Mouse (Mus musculus) thymus, adult 18-20 months (tissue): Measurements from ENCODE around the gene Cabp4.

Experiments used
- DNase-seq, 2 experiments: peaks; one replicate each; pipeline ENCODE4 v3.0.0; 2022; ENCODE audit warnings: mixed read lengths in 2 of 2

Gene Cabp4

DNA sequence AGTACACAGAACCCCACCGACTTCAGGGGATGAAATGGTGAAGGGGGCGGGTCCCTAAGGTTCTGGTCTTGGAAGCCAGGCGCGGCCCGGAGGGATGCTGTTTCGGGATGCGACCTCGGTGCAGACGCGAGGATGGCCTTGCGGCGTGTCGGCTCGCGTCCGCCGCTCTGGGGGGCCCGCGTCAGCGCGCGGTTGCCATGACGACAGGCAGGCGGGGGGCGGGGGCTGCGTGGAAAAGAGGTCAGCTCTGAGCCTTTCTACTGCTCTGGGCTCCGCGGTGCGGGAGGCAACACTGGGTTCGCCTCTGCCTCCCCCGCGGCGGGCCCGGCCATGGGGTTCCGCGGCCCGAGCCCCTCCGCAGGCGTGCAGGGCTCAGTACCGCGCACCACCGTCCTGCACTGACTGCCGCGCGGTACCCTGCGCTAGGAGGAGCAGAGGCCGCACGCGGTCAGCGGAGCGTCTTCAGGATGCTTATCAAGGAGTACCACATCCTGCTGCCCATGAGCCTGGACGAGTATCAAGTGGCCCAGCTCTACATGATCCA is 43.0 kb downstream of the Cabp4 start:
- no peak for DNase-seq

DNA sequence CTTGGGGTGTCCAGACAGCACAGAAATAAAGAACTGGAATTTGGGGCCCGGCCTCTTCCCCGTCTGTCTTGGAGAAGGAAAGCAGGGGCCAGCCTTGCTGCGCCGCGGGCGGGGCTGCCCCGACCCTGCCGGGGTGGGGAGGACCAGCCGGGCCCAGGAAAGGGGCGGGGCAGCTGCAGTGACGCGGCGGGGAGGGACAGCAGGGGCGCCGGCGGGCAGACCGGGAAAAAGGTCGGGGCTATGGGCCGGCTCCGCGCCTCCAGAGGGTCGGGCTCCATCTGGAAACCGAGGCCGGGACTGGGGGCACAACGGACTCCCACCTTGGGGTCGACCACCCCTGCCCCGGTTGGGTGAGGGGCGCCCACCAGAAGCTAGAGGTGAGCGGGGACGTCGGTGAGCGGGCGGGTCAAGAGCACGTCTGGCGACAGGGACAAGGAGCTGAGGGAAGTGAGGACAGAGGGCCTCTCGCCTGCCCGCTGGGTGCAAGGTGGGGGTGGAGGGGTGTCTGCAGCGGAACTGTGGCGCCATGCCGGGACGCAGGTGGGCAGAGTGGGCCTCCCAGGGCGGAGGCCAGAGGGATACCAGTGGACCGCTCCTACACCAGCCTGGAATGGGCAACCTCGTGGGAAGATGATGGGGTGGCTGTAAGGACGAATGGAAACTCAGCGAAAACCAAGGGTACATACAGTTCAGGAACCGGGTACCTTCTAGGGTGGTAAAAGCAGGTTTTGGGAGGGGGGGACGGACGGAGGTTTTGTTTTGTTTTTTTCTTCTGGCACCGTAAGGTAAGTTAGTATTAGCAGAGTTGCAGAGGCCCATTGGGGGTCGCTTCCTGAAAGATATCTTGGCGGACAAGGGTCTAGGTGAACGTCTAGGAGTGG is 43.8 kb downstream of the Cabp4 start, which contains the start of gene Pitpnm1:
TSS of gene Pitpnm1 (plus strand) at position 162 of the 881 bp plus-strand sequence.
- DNase-seq: peak; percentile 67 to 75

DNA sequence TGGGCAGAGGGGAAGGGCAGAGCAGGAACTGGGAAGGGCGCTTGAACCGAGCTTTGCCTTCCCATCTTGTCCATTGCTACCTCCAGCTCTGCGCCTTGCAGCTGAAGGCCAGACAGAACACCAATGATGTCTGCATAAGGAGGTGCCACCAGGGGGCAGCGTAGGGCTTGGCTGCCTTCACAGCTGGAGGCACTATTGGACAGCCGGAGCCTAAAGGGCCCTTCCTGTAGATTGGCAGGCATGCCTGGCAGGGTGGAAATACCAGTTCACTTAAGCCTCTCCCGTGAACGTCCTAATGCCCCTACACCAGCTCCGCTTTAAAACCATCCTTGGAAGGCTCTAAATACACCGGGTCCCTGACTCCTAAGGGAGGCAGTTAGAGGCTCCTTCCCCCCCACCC is 44.8 kb downstream of the Cabp4 start:
- peak; percentile 83 to 86 for DNase-seq

DNA sequence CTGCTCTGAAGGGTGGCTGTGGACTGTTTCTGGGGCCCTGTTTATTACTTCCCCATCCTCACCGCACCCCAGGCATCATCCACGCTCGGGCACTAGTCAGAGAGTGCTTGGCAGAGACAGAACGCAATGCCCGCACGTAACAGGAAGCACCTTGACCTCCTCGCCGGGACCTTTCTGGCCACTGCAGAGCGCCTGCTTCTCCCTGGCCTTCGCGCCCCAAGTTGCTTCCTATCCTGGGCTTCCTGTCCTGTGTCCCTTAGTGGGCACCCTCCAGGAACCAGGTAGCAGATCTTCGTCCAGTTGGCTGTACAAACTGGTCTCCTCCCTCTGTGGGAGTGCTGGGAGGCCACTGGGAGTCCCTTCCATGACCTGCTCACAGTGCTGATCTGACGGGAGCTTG is 45.4 kb downstream of the Cabp4 start:
- no peak for DNase-seq

DNA sequence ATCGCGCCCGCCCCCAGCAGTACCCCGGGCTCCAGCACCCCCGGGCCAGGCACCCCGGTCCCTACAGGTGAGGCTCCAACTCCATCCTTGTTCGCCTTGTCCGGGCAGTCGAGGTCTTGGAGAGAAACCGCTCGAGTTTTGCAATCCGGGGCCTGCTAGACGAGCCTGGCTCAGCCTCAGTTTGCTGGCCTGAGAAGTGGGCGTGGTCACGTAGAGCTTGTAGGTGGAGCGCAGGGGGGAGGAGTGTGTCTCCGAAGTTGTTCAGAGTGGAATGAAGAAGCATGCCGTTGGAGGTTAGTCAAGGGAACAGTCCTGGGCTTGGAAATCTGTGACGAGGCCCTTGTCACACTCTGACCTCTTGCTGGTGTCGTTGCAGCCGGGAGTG is 46.4 kb downstream of the Cabp4 start:
- DNase-seq: no peak

DNA sequence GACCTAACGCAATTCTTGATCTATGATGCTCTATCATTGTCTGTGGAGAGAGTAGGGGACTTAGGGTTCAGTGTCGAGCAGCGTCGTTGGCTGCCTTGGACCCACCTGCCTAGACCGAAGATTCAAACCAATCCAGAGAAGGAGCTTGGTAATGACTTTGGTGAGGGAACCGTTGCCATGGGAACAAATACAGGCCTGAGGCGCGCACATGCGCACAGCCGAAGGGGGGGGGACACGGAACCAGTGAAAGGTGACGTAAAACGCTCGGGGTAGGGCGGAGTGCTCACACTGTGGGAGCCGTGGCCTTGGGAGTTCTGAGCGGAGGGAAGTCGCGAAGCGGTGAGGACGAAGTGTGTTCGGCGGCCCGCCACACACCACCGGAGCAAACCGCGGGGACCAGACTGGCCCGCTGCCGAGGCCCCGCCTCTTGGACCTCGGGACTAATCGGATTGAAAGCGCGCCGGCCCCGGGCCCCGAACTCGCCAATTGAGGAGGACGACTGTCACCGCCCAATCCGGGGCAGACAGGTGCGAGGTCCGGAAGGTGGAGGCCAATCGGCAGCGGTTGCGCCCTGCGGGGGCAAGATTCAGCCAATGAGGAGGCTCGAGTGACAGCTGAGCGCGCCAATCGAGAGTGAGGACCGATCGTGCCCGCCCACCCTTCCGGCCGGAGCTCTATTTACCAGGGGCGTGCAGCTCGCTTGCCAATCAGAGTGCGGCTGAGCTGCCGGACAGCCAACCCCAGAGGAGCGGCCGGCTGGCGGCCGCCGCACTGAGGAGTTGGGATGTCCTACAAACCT is 47.0 kb downstream of the Cabp4 start, which contains the start of gene Cdk2ap2:
TSS of gene Cdk2ap2 (plus strand) at position 541 of the 799 bp plus-strand sequence.
- DNase-seq: peak; percentile 98 to 99

DNA sequence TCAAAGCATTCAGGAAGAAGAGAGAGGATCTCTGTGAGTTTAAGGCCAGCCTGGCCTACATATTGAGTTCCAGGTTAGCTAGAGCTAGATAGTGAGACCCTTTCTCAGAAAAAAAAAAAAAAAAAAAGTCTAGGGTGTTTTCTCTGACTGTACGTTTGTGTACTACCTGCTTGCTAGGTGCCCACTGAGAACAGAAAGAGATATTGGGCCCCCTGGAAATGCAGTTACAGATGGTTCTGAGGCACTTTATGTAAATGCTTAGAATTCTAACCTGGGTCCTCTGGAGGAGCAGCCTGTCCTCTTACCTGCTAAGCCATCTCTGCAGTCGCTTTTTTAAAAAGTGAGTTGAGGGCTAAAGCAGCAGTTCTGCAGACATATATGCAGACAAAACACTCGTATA is 48.0 kb downstream of the Cabp4 start:
- DNase-seq: no peak

DNA sequence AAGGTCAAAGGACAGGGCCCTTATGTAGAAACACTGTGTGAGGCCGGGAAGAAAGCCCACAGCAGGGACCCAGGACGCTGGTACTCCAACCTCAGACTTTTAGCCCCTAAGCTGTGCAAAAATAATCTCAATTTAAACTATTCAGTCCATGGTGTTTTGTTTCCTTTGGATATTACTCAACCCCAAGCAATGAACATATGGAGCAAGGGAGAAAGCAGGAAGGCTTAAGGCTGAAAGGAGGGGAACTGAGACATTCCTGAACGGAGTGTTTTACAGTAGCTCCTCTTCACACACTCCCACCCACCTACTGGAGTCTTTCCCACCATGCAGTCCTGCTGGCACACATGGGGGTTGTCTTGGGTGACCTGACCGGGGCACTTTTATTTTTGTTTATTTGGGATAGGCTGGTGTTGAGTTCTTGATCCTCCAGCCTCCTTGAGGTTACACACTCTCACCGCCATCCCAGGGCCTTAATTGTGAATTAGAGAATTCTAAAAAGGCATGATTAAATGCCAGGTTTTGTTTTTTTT is 49.0 kb downstream of the Cabp4 start:
- no peak for DNase-seq

DNA sequence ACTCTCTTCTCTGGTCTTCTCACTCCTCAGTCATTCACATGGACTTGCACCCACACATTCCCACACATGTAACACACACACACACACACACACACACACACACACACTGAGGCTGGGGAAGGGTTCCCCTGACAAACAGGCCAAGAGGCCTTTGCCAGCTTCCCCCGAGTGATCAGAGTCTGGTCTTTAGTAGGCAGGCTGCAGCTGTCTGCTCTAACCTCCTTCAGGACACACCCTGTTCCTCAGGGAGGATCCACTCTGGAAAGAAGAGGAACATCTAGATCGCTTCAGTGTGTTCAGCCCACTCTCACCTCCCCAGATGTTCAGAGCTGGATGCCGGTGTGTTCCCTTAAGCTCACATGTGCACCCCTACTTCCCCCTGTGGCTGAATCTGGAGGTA is 49.5 kb downstream of the Cabp4 start:
- DNase-seq: no peak

DNA sequence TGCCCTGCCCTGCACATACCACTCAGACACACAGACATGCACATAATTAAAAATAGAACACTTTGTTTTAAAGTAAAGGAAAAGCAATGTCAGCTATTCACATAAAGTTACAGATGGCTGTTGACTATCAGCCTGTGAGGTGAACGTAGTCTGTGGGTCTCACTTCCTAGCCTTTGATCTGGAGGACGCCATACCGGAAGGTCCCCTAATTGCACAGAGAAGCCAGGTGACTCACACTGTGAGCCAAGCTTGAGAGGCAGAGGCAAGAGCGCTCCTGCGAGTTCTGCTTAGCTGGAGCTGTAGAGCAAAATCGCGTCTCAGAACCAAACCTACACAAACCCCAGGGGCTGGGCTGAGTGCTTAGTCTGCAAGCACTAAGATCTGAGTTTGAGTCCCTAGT is 50.1 kb downstream of the Cabp4 start:
- DNase-seq: no peak

DNA sequence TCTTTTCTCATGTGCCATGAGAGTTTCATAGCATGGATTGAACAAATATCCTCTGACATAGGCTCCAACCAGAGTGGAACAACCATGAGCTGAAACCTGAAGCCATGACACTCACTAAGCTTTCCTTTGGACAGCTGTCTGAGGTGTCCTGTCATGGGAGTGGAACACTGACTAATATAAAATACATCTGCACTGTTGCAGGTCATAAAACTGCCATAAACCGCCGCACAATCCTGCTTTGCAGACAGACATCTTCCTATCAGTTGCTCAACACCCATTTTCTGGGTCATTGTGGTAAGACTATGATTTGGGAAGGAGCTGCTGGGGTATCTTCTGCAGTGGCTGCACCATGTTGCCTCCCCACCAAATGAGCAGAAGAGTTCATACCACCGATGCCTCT is 51.1 kb downstream of the Cabp4 start:
- DNase-seq: no peak

DNA sequence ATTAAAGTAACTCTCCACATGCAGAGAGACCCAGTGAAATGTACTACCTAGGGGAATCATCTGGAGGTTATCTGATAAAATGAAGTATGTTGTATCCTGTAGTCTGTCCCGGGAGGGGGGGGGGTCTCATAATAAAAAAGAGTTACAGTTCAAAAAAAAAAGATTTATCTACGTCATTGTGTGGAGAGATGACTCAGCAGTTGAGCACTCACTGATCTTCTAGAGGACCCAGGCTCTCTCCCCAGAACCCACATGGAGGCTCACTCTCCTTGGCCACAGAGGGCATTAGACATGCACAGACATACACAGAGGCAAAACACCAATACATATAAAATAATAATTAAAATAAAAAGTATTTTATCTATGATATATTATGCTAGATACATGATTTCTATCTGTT is 52.5 kb downstream of the Cabp4 start:
- DNase-seq: no peak

DNA sequence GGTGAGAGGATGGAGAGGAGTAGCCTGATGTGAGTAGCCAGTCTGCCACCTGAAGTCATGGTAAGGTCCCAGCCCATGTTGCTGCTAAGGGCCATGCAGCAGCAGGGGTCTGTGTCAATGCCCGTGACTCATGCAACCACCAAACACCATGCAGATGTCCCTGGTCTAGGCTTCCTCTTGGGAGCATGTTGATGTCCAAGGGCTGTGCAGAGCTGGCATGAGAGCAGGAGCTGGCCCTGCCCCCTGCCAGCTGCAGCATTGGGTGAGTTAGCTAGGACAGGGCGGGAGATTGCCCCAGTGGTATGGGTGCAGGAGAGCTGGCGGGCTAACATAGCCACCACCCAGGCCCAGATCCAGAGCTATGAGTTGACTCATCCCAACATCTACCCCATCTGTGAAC is 53.4 kb downstream of the Cabp4 start:
- no peak for DNase-seq

DNA sequence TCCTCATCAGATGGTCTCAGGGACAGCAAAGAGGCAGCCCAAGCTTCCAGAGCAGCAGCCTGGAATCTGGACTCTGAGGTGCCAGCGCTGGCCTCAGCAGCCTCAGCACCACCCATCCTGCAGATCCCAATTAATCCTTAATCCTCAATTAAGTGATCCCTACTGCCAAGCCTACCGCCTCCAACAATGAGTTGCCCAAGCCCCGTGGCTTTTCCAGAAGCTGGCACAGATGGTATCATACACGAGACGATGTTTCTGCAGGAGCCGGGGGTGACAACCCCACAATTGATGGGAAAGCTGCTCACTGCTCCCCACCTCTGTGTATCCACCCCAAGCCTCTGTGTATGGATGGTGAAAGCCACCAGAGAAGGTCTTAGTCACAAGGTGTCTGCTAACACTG is 54.7 kb downstream of the Cabp4 start:
- no peak for DNase-seq

DNA sequence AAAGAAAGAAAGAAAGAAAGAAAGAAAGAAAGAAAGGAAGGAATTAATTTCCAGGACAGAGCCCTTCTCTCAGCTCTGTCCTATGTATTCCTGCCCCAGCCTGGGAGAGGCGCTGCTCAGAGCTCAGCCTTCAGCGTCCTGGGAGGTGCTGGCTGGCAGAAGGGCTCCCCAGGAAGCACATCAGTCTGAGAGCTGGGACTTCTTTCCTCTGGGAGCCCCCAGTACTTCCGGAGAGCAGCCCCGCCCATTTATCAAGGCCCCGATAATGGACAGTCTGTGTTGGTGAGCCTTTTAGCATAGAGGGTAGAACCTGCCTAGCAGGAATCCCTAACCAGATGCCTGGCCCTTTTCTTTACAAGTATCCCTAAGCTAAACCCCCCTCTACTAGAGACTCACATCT is 55.7 kb downstream of the Cabp4 start:
- no peak for DNase-seq

DNA sequence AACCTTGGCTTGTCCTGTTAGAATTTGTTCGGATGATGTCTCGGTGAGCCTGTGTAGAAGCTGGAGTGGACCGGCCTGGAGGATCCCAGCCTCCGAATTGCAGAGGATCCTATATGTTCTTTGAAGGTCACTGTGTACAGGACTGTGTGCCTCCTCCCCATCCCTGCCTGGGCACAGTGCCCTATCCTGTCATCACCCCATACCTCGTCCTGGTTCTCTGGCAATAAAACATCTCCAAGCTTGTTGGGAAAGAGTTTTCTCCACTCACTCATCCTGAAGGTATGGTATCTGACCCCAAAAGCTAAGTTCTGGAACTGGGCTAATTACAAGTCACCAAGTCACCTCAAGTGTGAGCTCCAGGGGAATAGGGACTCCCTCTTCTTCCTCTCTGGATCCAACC is 56.7 kb downstream of the Cabp4 start:
- DNase-seq: no peak

DNA sequence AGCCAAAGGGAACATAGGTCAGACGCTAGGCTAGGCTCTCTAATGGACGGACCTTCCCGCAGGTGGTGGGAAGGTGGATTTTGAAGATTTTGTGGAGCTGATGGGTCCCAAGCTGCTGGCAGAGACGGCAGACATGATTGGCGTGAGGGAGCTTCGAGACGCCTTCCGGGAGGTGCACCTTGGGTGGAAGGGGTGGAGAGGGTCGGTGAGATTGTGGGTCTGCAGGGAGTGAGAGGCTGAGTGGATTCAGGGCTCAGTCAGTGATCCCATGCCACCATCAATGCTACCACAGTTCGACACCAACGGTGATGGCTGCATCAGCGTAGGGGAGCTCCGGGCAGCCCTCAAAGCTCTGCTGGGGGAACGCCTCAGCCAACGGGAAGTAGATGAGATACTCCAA is 57.7 kb downstream of the Cabp4 start:
- no peak for DNase-seq
